Mouse (Mus musculus): ENCODE results near the gene Cacnb2. TPM values are rescaled to one million over a fixed set of nuclear protein-coding genes. Genes with fewer than 3 reads are reported as not detected.

Gene Cacnb2
- polyA plus RNA-seq, 2 experiments = 2.3 to 4.1 TPM

- Histone ChIP-seq H3K4me1 (ENCODE audit: control insufficient read depth, insufficient read depth, low read length) (no peaks in the 10 kb centered on the region), H3K27ac (replicated peaks; ENCODE audit: low read depth, low read length) (no peak overlapping the region), H3K9me3 (ENCODE audit: control insufficient read depth, low read length) (no peaks in the 10 kb centered on the region), H3K9ac (ENCODE audit: low read depth, low read length, severe bottlenecking) (no peak overlapping the region), H3K27me3 (ENCODE audit: control insufficient read depth, insufficient read depth, low read length) (no peaks in the 10 kb centered on the region), H3K4me2 (replicated peaks; ENCODE audit: low read depth, low read length, severe bottlenecking) (no peak overlapping the region), H3K36me3 (ENCODE audit: control insufficient read depth, insufficient read depth, low read length) (no peaks in the 10 kb centered on the region), H3K4me3 (replicated peaks; ENCODE audit: low read length) (no peak overlapping the region)
- WGBS = 30% methylated on average over 1 of the region's 1 CpGs
- no peak for ATAC-seq (ENCODE audit: low FRiP score, low read depth)
- DNase-seq (ENCODE audit: low spot score) = no peak
- no peak for TF ChIP-seq POLR2A (IDR thresholded peaks at IDR 0.05; ENCODE audit: borderline replicate concordance, extremely low read depth, insufficient read depth, insufficient read length)
These were observed 238.4 kb downstream of the Cacnb2 start for GRCm38 (mm10) chr2:14841272-14841671.

GRCm38 (mm10) chr2:14846727-14847126, 243.8 kb downstream of the Cacnb2 start:
- no peak overlapping the region for H3K4me3 ChIP-seq (replicated peaks; ENCODE audit: low read length)
- 62% methylated on average over 1 of the region's 1 CpGs for WGBS
- no peak for ATAC-seq (ENCODE audit: low FRiP score, low read depth)

GRCm38 (mm10) chr2:14847188-14847587, 244.3 kb downstream of the Cacnb2 start:
- DNase-seq (ENCODE audit: low spot score) (no peak), ATAC-seq (ENCODE audit: low FRiP score, low read depth) (no peak)
- Histone ChIP-seq H3K27me3 (ENCODE audit: control insufficient read depth, insufficient read depth, low read length) (no peaks in the 10 kb centered on the region), H3K4me3 (replicated peaks; ENCODE audit: low read length) (no peak overlapping the region), H3K4me1 (ENCODE audit: control insufficient read depth, insufficient read depth, low read length) (no peaks in the 10 kb centered on the region), H3K9ac (ENCODE audit: low read depth, low read length, severe bottlenecking) (no peak overlapping the region), H3K9me3 (ENCODE audit: control insufficient read depth, low read length) (no peaks in the 10 kb centered on the region), H3K4me2 (replicated peaks; ENCODE audit: low read depth, low read length, severe bottlenecking) (no peak overlapping the region), H3K36me3 (ENCODE audit: control insufficient read depth, insufficient read depth, low read length) (no peaks in the 10 kb centered on the region), H3K27ac (replicated peaks; ENCODE audit: low read depth, low read length) (no peak overlapping the region)
- no peak for TF ChIP-seq POLR2A (IDR thresholded peaks at IDR 0.05; ENCODE audit: borderline replicate concordance, extremely low read depth, insufficient read depth, insufficient read length)
- 79% methylated on average over 1 of the region's 1 CpGs for WGBS

More at GRCm38 (mm10) chr2:14846727-14847126, 243.8 kb downstream of the Cacnb2 start:
- DNase-seq (ENCODE audit: low spot score) = no peak
- Histone ChIP-seq H3K36me3 (ENCODE audit: control insufficient read depth, insufficient read depth, low read length) (no peaks in the 10 kb centered on the region), H3K27me3 (ENCODE audit: control insufficient read depth, insufficient read depth, low read length) (no peaks in the 10 kb centered on the region), H3K27ac (replicated peaks; ENCODE audit: low read depth, low read length) (no peak overlapping the region), H3K4me2 (replicated peaks; ENCODE audit: low read depth, low read length, severe bottlenecking) (no peak overlapping the region), H3K9ac (ENCODE audit: low read depth, low read length, severe bottlenecking) (no peak overlapping the region), H3K4me1 (ENCODE audit: control insufficient read depth, insufficient read depth, low read length) (no peaks in the 10 kb centered on the region), H3K9me3 (ENCODE audit: control insufficient read depth, low read length) (no peaks in the 10 kb centered on the region)
- no peak for TF ChIP-seq POLR2A (IDR thresholded peaks at IDR 0.05; ENCODE audit: borderline replicate concordance, extremely low read depth, insufficient read depth, insufficient read length)

GRCm38 (mm10) chr2:14850831-14851230, 247.9 kb downstream of the Cacnb2 start:
- Histone ChIP-seq H3K36me3 (ENCODE audit: control insufficient read depth, insufficient read depth, low read length) (no peaks in the 10 kb centered on the region), H3K27ac (replicated peaks; ENCODE audit: low read depth, low read length) (no peak overlapping the region), H3K4me3 (replicated peaks; ENCODE audit: low read length) (no peak overlapping the region), H3K9ac (ENCODE audit: low read depth, low read length, severe bottlenecking) (no peak overlapping the region), H3K4me1 (ENCODE audit: control insufficient read depth, insufficient read depth, low read length) (no peaks in the 10 kb centered on the region), H3K27me3 (ENCODE audit: control insufficient read depth, insufficient read depth, low read length) (no peaks in the 10 kb centered on the region), H3K9me3 (ENCODE audit: control insufficient read depth, low read length) (no peaks in the 10 kb centered on the region), H3K4me2 (replicated peaks; ENCODE audit: low read depth, low read length, severe bottlenecking) (no peak overlapping the region)
- no peak for ATAC-seq (ENCODE audit: low FRiP score, low read depth)
- TF ChIP-seq POLR2A (IDR thresholded peaks at IDR 0.05; ENCODE audit: borderline replicate concordance, extremely low read depth, insufficient read depth, insufficient read length) = no peak
- 89% methylated on average over 1 of the region's 1 CpGs for WGBS
- no peak for DNase-seq (ENCODE audit: low spot score)

GRCm38 (mm10) chr2:14851383-14851782, 248.5 kb downstream of the Cacnb2 start:
- WGBS = 74% methylated on average over 1 of the region's 1 CpGs
- DNase-seq (ENCODE audit: low spot score) = no peak
- H3K9ac ChIP-seq (ENCODE audit: low read depth, low read length, severe bottlenecking) = no peak overlapping the region
- no peaks in the 10 kb centered on the region for H3K27me3 ChIP-seq (ENCODE audit: control insufficient read depth, insufficient read depth, low read length)
- H3K9me3 ChIP-seq (ENCODE audit: control insufficient read depth, low read length) = no peaks in the 10 kb centered on the region
- no peaks in the 10 kb centered on the region for H3K4me1 ChIP-seq (ENCODE audit: control insufficient read depth, insufficient read depth, low read length)
- no peak overlapping the region for H3K4me2 ChIP-seq (replicated peaks; ENCODE audit: low read depth, low read length, severe bottlenecking)
- TF ChIP-seq POLR2A (IDR thresholded peaks at IDR 0.05; ENCODE audit: borderline replicate concordance, extremely low read depth, insufficient read depth, insufficient read length) = no peak
- no peaks in the 10 kb centered on the region for H3K36me3 ChIP-seq (ENCODE audit: control insufficient read depth, insufficient read depth, low read length)
- no peak overlapping the region for H3K27ac ChIP-seq (replicated peaks; ENCODE audit: low read depth, low read length)
- no peak for ATAC-seq (ENCODE audit: low FRiP score, low read depth)
- H3K4me3 ChIP-seq (replicated peaks; ENCODE audit: low read length) = no peak overlapping the region

- no peak for TF ChIP-seq POLR2A (IDR thresholded peaks at IDR 0.05; ENCODE audit: borderline replicate concordance, extremely low read depth, insufficient read depth, insufficient read length)
- Histone ChIP-seq H3K36me3 (ENCODE audit: control insufficient read depth, insufficient read depth, low read length) (no peaks in the 10 kb centered on the region), H3K9me3 (ENCODE audit: control insufficient read depth, low read length) (no peaks in the 10 kb centered on the region), H3K4me3 (replicated peaks; ENCODE audit: low read length) (no peak overlapping the region), H3K9ac (ENCODE audit: low read depth, low read length, severe bottlenecking) (no peak overlapping the region), H3K4me2 (replicated peaks; ENCODE audit: low read depth, low read length, severe bottlenecking) (no peak overlapping the region), H3K27ac (replicated peaks; ENCODE audit: low read depth, low read length) (no peak overlapping the region), H3K4me1 (ENCODE audit: control insufficient read depth, insufficient read depth, low read length) (no peaks in the 10 kb centered on the region), H3K27me3 (ENCODE audit: control insufficient read depth, insufficient read depth, low read length) (no peaks in the 10 kb centered on the region)
- DNase-seq (ENCODE audit: low spot score) (no peak), ATAC-seq (ENCODE audit: low FRiP score, low read depth) (no peak)
- 97% methylated on average over 2 of the region's 2 CpGs for WGBS
These were observed 251.2 kb downstream of the Cacnb2 start for GRCm38 (mm10) chr2:14854054-14854453.

All from limb, embryonic 14.5 days (tissue).